ENCODE assay signal across 19 mouse cellular contexts in the genomic region with DNA sequence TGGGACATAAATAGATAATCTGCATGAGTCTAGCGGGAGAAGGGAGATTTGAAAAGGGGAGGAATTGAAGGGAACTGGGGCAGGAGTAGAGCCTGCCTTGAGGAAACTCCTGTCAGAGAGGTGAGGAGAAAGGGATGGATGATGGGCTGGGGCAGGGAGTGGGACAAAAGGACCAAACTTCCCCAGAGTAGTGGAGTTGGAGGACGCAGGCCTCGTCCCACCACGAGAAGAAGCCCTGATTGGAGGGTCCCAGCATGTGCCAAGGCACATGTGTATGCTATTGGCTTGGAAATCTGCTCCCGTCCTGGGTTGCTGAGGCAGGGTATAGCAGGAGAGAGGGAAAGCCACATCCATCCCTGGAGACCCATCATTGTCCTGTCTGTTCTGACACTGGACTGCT. TPM values are rescaled to one million over a fixed set of nuclear protein-coding genes. Genes with fewer than 3 reads are reported as not detected.
DNase-seq lines count a peak whose midpoint lies in the region.
"Had no signal": no experiment of that assay in that cellular context is flagged by ENCODE, and none has a peak within 500 bp of the region (broad histone marks: within the 10 kb centered on the region; RNA-seq: fewer than 3 reads in every experiment).

No protein-coding gene starts in this region.

- peak; percentile 73 for DNase-seq in heart, adult 11 months
- no peak for DNase-seq in heart, postnatal 25 days (ENCODE audit: low spot score)
- peak; percentile 28 for DNase-seq in testis, postnatal 10 days (ENCODE audit: low spot score)
- DNase-seq in testis, postnatal 14 days (ENCODE audit: low spot score), result no peak
- DNase-seq: adrenal gland, adult 2 months; adrenal gland, adult 8-10 months; adrenal gland, postnatal 10 days; adrenal gland, postnatal 14 days; adrenal gland, postnatal 25 days; adrenal gland, postnatal 36 days; B cell, adult 2 months; cerebellum, adult 11 months; cerebellum, adult 11-12 months; cerebellum, adult 18-20 months had no signal

- intact Hi-C loops in heart, postnatal 25 days (cut with DNase I), result no loop called here

RNA-seq across cellular contexts. Expression of gene Gm30302, which starts 45.3 kb away (rescaled TPM):
- under 1 TPM; 0.11 to 0.16 TPM for total RNA-seq in heart, postnatal 25 days (2021)
- total RNA-seq: adrenal gland, adult 18-20 months; adrenal gland, adult 2 months; adrenal gland, adult 8-10 months; adrenal gland, postnatal 14 days; adrenal gland, postnatal 25 days; adrenal gland, postnatal 36 days; adrenal gland, postnatal 4 days; CH12.LX; ES-E14; MEL had no signal

Comparison
In these comparisons a context has a peak if more than half of its experiments do, and no peak if none do; other contexts are left out.
1. DNase-seq: peak in heart, adult 11 months (single experiment) and testis, postnatal 10 days (single experiment); none in heart, postnatal 25 days (single experiment) and testis, postnatal 14 days (single experiment).